Mouse (Mus musculus) G1E (cell line): ENCODE results near the gene Wdr46. TPM values are rescaled to one million over a fixed set of nuclear protein-coding genes. Genes with fewer than 3 reads are reported as not detected.

Source experiments
- ATAC-seq: 2 replicates; pipeline ENCODE4 v1.8.0; 2016; ENCODE audit warnings: mild to moderate bottlenecking; ENCODE audit not compliant: insufficient number of reproducible peaks, poor library complexity, low FRiP score, severe bottlenecking; ENCODE audit errors: extremely low read depth
- DNase-seq: peaks from one replicate; pipeline ENCODE4 v3.0.0; 2012; ENCODE audit warnings: low spot score
- H3K27me3 ChIP-seq: 2 replicates; pipeline ENCODE4 v1.6.1; 2012; ENCODE audit warnings: mild to moderate bottlenecking, low read length, inconsistent platforms; ENCODE audit not compliant: insufficient read depth
- H3K36me3 ChIP-seq: replicated peaks from 2 replicates; pipeline ENCODE3; 2012; ENCODE audit warnings: mild to moderate bottlenecking, inconsistent platforms
- H3K4me1 ChIP-seq: 2 replicates; pipeline ENCODE4 v1.6.1; 2012; ENCODE audit warnings: low read depth, low read length, inconsistent platforms, mixed read lengths; ENCODE audit not compliant: insufficient read depth
- H3K4me3 ChIP-seq: 2 replicates; pipeline ENCODE4 v1.5.1; 2012; ENCODE audit warnings: low read depth, mild to moderate bottlenecking, inconsistent platforms, low read length, moderate library complexity, mixed read lengths
- H3K9me3 ChIP-seq: replicated peaks from 2 replicates; pipeline ENCODE4 v1.6.1; 2012; ENCODE audit warnings: inconsistent platforms
- CTCF ChIP-seq: IDR thresholded peaks from 2 replicates; pipeline ENCODE4 v1.5.1; 2012; ENCODE audit warnings: low read depth, low read length, inconsistent platforms, mixed read lengths
- GATA1 ChIP-seq: IDR thresholded peaks from 2 replicates; pipeline ENCODE4 v1.6.1; 2012; ENCODE audit warnings: borderline replicate concordance, low read length, inconsistent platforms, mixed read lengths
- GATA2 ChIP-seq: IDR thresholded peaks from 2 replicates; pipeline ENCODE4 v1.6.1; 2012; ENCODE audit warnings: low read depth, low read length, inconsistent platforms, borderline replicate concordance
- POLR2AphosphoS5 ChIP-seq: IDR thresholded peaks from 2 replicates; pipeline ENCODE4 v1.6.1; 2012; ENCODE audit warnings: low read depth, low read length, inconsistent platforms; ENCODE audit not compliant: insufficient replicate concordance
- TAL1 ChIP-seq: conservative IDR thresholded peaks from 2 replicates; pipeline ENCODE4 v1.6.1; 2012; ENCODE audit warnings: low read depth, low read length, inconsistent platforms, mixed read lengths
- polyA plus RNA-seq: library from polyadenylated mRNA; stranded (reverse); fragments of >175 nt; gene quantifications from 2 replicates; pipeline ENCODE4 v1.2.3, GENCODE M21; 2012
- total RNA-seq, 2 experiments: library from RNA; stranded (forward) in 1 of 2; stranded (reverse) in 1 of 2; fragments of 200-1000 nt in 1 of 2; fragments of >200 nt in 1 of 2; fragmentation: Nextera tagmentation in 1 of 2; gene quantifications; 2 replicates each; pipeline ENCODE4 v1.2.3; 2014 to 2017

Gene Wdr46
- total and polyA plus RNA-seq, 3 experiments, result 29.6 to 72.2 (median 31.1) TPM

- peak overlapping the region; percentile 97 for H3K4me3 ChIP-seq
- ATAC-seq, result no peak
- no peaks in the 10 kb centered on the region for H3K27me3 ChIP-seq
- peaks cover 71% of the 10 kb centered on the region for H3K4me1 ChIP-seq
- peak; percentile 57 for DNase-seq
- TF ChIP-seq POLR2AphosphoS5 (no peak), GATA2 (no peak), TAL1 (no peak), CTCF (no peak), GATA1 (no peak)
- H3K36me3 ChIP-seq, result peaks cover 32% of the 10 kb centered on the region
- H3K9me3 ChIP-seq, result no peaks in the 10 kb centered on the region
Measured at GRCm38 (mm10) chr17:33908331-33909076, 32.0 kb upstream of the Wdr46 start.

GRCm38 (mm10) chr17:33909077-33909868, 31.2 kb upstream of the Wdr46 start, which contains the start of gene Daxx:
Gene Daxx, plus strand, starts transcription at chr17:33909414.
- H3K36me3 ChIP-seq, result peaks cover 39% of the 10 kb centered on the region
- ATAC-seq (peak; percentile 87), DNase-seq (peak; percentile 98)
- peaks cover 71% of the 10 kb centered on the region for H3K4me1 ChIP-seq
- no peaks in the 10 kb centered on the region for H3K9me3 ChIP-seq
- TF ChIP-seq GATA1 (no peak), CTCF (no peak), GATA2 (no peak), TAL1 (no peak), POLR2AphosphoS5 (no peak)
- H3K4me3 ChIP-seq, result peak within 1 kb of the TSS; percentile 97
- no peaks in the 10 kb centered on the region for H3K27me3 ChIP-seq

GRCm38 (mm10) chr17:33909869-33910250, 30.6 kb upstream of the Wdr46 start:
- Histone ChIP-seq H3K27me3 (no peaks in the 10 kb centered on the region), H3K4me1 (peaks cover 73% of the 10 kb centered on the region), H3K36me3 (peaks cover 45% of the 10 kb centered on the region), H3K4me3 (peak overlapping the region; percentile 97), H3K9me3 (no peaks in the 10 kb centered on the region)
- TF ChIP-seq GATA1, result no peak
- TF ChIP-seq GATA2, result no peak
- no peak for TF ChIP-seq POLR2AphosphoS5
- no peak for TF ChIP-seq TAL1
- no peak for TF ChIP-seq CTCF
- ATAC-seq, result no peak
- peak; percentile 66 for DNase-seq

- ATAC-seq (no peak), DNase-seq (no peak)
- Histone ChIP-seq H3K9me3 (no peaks in the 10 kb centered on the region), H3K4me3 (peak overlapping the region; percentile 97), H3K27me3 (no peaks in the 10 kb centered on the region), H3K36me3 (peaks cover 50% of the 10 kb centered on the region), H3K4me1 (peaks cover 78% of the 10 kb centered on the region)
- TF ChIP-seq GATA2, result no peak
- no peak for TF ChIP-seq POLR2AphosphoS5
- no peak for TF ChIP-seq TAL1
- TF ChIP-seq GATA1, result no peak
- no peak for TF ChIP-seq CTCF
Measured at GRCm38 (mm10) chr17:33910346-33911051, 30.0 kb upstream of the Wdr46 start.

GRCm38 (mm10) chr17:33911052-33911812, 29.2 kb upstream of the Wdr46 start:
- Histone ChIP-seq H3K36me3 (peaks cover 50% of the 10 kb centered on the region), H3K9me3 (no peaks in the 10 kb centered on the region), H3K27me3 (no peaks in the 10 kb centered on the region), H3K4me1 (peaks cover 78% of the 10 kb centered on the region), H3K4me3 (peak overlapping the region; percentile 56; the same call in 1 of the 2 replicates)
- ATAC-seq (no peak), DNase-seq (no peak)
- TF ChIP-seq GATA2 (no peak), TAL1 (no peak), CTCF (no peak), POLR2AphosphoS5 (no peak), GATA1 (no peak)

GRCm38 (mm10) chr17:33911813-33912414, 28.5 kb upstream of the Wdr46 start:
- Histone ChIP-seq H3K27me3 (no peaks in the 10 kb centered on the region), H3K9me3 (peaks cover 2% of the 10 kb centered on the region), H3K4me3 (peak overlapping the region; percentile 56; the same call in 1 of the 2 replicates), H3K36me3 (peaks cover 53% of the 10 kb centered on the region), H3K4me1 (peaks cover 75% of the 10 kb centered on the region)
- DNase-seq (no peak), ATAC-seq (no peak)
- TF ChIP-seq TAL1 (no peak), CTCF (no peak), GATA1 (no peak), POLR2AphosphoS5 (no peak), GATA2 (no peak)
